Mouse (Mus musculus): ENCODE results near the gene Hnrnpab.

DNA sequence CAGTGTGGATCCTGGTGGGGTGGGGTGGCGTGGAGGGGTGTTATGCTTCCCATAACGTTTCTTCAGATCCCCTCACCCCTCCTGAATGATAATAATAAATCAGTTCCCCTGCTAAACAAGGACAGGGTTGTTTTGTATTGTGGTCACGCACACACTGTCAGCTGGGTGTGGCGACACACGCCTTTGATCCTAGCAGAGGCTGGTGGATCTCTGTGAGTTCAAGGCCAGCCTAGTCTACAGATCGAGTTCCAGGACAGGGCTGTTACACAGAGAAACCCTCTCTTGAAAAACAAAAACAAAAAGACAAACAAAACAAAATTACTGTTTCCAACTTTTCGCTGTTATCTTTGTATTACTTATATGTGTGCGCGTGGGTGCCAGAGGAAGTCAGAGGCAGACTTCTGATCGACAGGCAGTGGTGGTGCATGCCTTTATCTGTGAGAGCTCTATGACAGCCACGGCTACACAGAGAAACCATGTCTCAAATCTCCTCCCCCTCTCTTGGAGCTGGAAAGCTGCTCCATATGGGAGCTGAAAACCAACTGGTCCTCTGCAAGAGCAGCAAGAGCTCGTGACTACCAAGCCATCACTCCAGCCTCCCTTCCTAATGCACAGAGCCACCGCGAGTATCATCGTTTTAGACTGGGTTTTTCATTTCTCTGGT lies 23.1 kb upstream of the Hnrnpab start:
- TF ChIP-seq CTCF (IDR thresholded peaks at IDR 0.05; ENCODE audit: insufficient read depth, low read length) (no peak), POLR2A (IDR thresholded peaks at IDR 0.05; ENCODE audit: borderline replicate concordance, extremely low read depth, low read depth, low read length) (no peak)
